Mouse (Mus musculus): ENCODE data around the gene Reln. TPM values are rescaled to one million over a fixed set of nuclear protein-coding genes. Genes with fewer than 3 reads are reported as not detected.

Gene Reln
- polyA plus RNA-seq, 1 experiment from 2014 or later: 23.9 TPM

- Histone ChIP-seq H3K27me3 (ENCODE audit: control insufficient read depth, insufficient read depth, low read depth, low read length) (no peaks in the 10 kb centered on the region), H3K27ac (ENCODE audit: low read length) (no peak overlapping the region), H3K9me3 (replicated peaks; ENCODE audit: control insufficient read depth, low read length) (no peaks in the 10 kb centered on the region), H3K4me3 (ENCODE audit: low read depth, low read length) (no peak overlapping the region), H3K36me3 (ENCODE audit: control insufficient read depth, insufficient read depth) (no peaks in the 10 kb centered on the region), H3K4me2 (ENCODE audit: low read depth, low read length) (no peak overlapping the region), H3K4me1 (ENCODE audit: control insufficient read depth, low read depth, low read length) (no peaks in the 10 kb centered on the region), H3K9ac (ENCODE audit: low read depth, low read length) (no peak overlapping the region)
- WGBS (ENCODE audit: insufficient replicate concordance): 62% methylated on average over 4 of the region's 4 CpGs
- ATAC-seq (ENCODE audit: low read depth): no peak
Measured at GRCm38 (mm10) chr5:21957061-21957460, 387.4 kb downstream of the Reln start.

DNA sequence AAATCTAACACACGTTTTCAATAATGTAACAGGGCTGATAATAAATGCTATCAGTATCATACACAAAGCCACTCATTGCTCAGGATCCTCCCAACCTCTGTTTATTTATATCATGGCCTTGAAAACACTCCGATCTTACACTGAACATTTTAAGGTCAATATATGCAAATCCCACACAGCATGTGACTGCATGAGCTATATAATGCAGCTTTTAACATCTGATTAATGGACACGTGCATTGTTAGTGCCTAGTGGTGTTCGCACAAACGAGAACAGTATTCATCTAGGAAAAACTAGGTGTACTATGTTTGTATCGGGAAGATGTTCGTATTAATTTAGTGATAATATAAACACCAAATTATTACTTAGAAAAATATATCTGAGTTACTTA, 395.0 kb downstream of the Reln start:
- Histone ChIP-seq H3K27ac (ENCODE audit: low read length) (no peak overlapping the region), H3K27me3 (ENCODE audit: control insufficient read depth, insufficient read depth, low read depth, low read length) (no peaks in the 10 kb centered on the region), H3K4me3 (ENCODE audit: low read depth, low read length) (no peak overlapping the region), H3K36me3 (ENCODE audit: control insufficient read depth, insufficient read depth) (no peaks in the 10 kb centered on the region), H3K4me1 (ENCODE audit: control insufficient read depth, low read depth, low read length) (no peaks in the 10 kb centered on the region), H3K9me3 (replicated peaks; ENCODE audit: control insufficient read depth, low read length) (no peaks in the 10 kb centered on the region), H3K9ac (ENCODE audit: low read depth, low read length) (no peak overlapping the region), H3K4me2 (ENCODE audit: low read depth, low read length) (no peak overlapping the region)
- 65% methylated on average over 7 of the region's 7 CpGs for WGBS (ENCODE audit: insufficient replicate concordance)
- no peak for ATAC-seq (ENCODE audit: low read depth)

DNA sequence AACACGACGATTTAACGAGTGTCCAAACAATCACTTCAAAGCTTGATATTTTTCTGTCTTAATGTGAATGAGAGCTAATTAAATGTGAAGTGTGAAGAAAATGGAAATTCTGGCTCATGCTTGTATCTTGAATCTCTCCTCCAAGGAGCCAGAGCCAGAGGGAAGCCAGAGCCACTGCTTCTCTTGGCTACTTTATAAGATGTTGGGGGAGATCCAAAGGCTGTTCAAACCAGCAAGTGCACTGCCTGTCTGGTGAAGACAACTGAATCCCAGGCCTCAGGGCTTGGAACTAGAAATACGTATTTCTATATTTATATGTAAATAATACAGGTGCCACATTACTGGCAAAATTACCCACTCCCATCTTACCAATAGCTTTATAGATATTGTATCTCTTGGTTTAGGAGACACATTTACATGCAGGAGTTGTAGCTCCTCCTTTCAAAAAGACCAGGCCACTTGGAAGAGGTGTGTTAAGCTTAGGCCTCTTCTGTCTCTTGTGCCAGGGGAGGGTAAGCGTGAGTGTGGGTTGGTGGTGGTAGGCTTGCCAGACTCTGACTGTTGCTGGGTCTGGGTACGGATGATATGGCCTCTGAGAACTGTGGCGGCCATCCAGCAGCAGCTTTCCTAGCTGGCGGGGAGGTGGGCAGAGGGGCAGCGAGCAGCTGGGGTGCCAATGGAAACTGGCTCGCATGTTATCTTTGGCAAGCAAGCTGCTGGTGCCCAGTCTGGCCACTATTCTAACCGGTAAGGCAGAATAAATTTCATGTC, 395.6 kb downstream of the Reln start:
- WGBS (ENCODE audit: insufficient replicate concordance): 61% methylated on average over 11 of the region's 11 CpGs
- no peak overlapping the region for H3K27ac ChIP-seq (ENCODE audit: low read length)

DNA sequence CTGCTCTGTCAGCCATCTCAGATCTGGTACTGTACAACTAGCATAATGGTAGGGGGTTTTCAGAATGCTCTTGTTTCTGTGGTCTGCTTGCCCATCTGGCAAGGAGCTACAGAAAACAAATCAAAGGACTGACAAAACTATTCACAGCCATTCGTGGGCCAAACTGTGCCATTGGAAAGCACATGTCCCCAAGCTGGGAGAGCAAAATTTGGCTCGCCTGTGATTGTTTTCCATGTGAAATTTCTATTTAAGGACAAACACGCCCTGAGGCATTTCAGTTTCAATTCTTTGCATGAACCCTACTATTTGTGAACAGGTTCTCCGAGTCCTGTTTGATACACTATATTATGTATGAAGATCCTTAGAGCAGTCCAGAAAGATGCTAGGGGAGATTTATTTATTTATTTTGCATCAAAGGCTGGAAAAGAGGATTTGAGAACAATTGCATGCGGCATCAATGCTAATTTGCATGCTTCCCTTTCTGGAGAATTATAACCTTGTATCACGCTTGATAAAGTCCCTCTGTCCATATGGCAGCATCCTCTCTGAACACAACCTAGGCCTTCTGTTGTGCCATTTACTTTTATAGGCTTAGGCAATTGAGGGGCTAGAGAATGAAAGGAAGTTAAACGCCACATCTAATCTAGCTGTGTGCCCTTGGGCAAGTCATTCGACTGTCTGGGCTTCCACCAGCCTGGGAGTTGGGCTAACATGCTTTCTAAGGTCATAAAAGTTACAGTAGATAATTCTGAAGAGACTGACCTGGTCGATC, 396.7 kb downstream of the Reln start:
- Histone ChIP-seq H3K27me3 (ENCODE audit: control insufficient read depth, insufficient read depth, low read depth, low read length) (no peaks in the 10 kb centered on the region), H3K27ac (ENCODE audit: low read length) (no peak overlapping the region), H3K4me3 (ENCODE audit: low read depth, low read length) (no peak overlapping the region), H3K36me3 (ENCODE audit: control insufficient read depth, insufficient read depth) (no peaks in the 10 kb centered on the region), H3K9ac (ENCODE audit: low read depth, low read length) (no peak overlapping the region), H3K4me2 (ENCODE audit: low read depth, low read length) (no peak overlapping the region), H3K4me1 (ENCODE audit: control insufficient read depth, low read depth, low read length) (no peaks in the 10 kb centered on the region), H3K9me3 (replicated peaks; ENCODE audit: control insufficient read depth, low read length) (no peaks in the 10 kb centered on the region)
- no peak for ATAC-seq (ENCODE audit: low read depth)
- 54% methylated on average over 9 of the region's 9 CpGs for WGBS (ENCODE audit: insufficient replicate concordance)

More for the DNA sequence above, 395.6 kb downstream of the Reln start:
- no peak for ATAC-seq (ENCODE audit: low read depth)
- no peaks in the 10 kb centered on the region for H3K9me3 ChIP-seq (replicated peaks; ENCODE audit: control insufficient read depth, low read length)
- no peaks in the 10 kb centered on the region for H3K4me1 ChIP-seq (ENCODE audit: control insufficient read depth, low read depth, low read length)
- no peak overlapping the region for H3K4me3 ChIP-seq (ENCODE audit: low read depth, low read length)
- no peak overlapping the region for H3K9ac ChIP-seq (ENCODE audit: low read depth, low read length)
- H3K27me3 ChIP-seq (ENCODE audit: control insufficient read depth, insufficient read depth, low read depth, low read length): no peaks in the 10 kb centered on the region
- H3K4me2 ChIP-seq (ENCODE audit: low read depth, low read length): no peak overlapping the region
- no peaks in the 10 kb centered on the region for H3K36me3 ChIP-seq (ENCODE audit: control insufficient read depth, insufficient read depth)

DNA sequence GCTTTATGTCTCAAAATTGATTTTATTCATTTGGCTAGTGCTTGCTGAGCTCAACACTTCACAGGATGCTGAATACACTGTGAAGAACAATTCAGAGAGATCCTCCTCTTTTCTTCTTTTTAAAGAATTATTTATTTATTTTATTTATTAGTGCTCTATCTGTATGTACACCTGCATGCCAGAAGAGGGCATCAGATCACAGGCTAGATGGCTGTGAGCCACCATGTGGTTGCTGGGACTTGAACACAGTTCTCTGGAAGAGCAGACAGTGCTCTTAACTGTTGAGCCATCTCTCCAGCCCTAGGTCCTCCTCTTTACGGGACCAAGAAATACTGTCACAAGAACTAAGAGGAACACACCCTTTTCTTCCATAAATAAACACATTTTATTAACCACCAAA, 399.9 kb downstream of the Reln start:
- ATAC-seq (ENCODE audit: low read depth): no peak
- no peaks in the 10 kb centered on the region for H3K9me3 ChIP-seq (replicated peaks; ENCODE audit: control insufficient read depth, low read length)
- no peak overlapping the region for H3K27ac ChIP-seq (ENCODE audit: low read length)
- H3K36me3 ChIP-seq (ENCODE audit: control insufficient read depth, insufficient read depth): no peaks in the 10 kb centered on the region
- no peaks in the 10 kb centered on the region for H3K27me3 ChIP-seq (ENCODE audit: control insufficient read depth, insufficient read depth, low read depth, low read length)
- WGBS (ENCODE audit: insufficient replicate concordance): 70% methylated on average over 1 of the region's 1 CpGs
- no peak overlapping the region for H3K9ac ChIP-seq (ENCODE audit: low read depth, low read length)
- H3K4me3 ChIP-seq (ENCODE audit: low read depth, low read length): no peak overlapping the region
- no peaks in the 10 kb centered on the region for H3K4me1 ChIP-seq (ENCODE audit: control insufficient read depth, low read depth, low read length)
- H3K4me2 ChIP-seq (ENCODE audit: low read depth, low read length): no peak overlapping the region

GRCm38 (mm10) chr5:21939405-21939804, 405.1 kb downstream of the Reln start:
- Histone ChIP-seq H3K36me3 (ENCODE audit: control insufficient read depth, insufficient read depth) (no peaks in the 10 kb centered on the region), H3K27me3 (ENCODE audit: control insufficient read depth, insufficient read depth, low read depth, low read length) (no peaks in the 10 kb centered on the region), H3K27ac (ENCODE audit: low read length) (no peak overlapping the region), H3K9ac (ENCODE audit: low read depth, low read length) (no peak overlapping the region), H3K4me3 (ENCODE audit: low read depth, low read length) (no peak overlapping the region), H3K4me2 (ENCODE audit: low read depth, low read length) (no peak overlapping the region), H3K9me3 (replicated peaks; ENCODE audit: control insufficient read depth, low read length) (no peaks in the 10 kb centered on the region), H3K4me1 (ENCODE audit: control insufficient read depth, low read depth, low read length) (no peaks in the 10 kb centered on the region)
- 51% methylated on average over 9 of the region's 9 CpGs for WGBS (ENCODE audit: insufficient replicate concordance)
- no peak for ATAC-seq (ENCODE audit: low read depth)

GRCm38 (mm10) chr5:21938138-21938537, 406.4 kb downstream of the Reln start:
- H3K4me1 ChIP-seq (ENCODE audit: control insufficient read depth, low read depth, low read length): no peaks in the 10 kb centered on the region
- no peak overlapping the region for H3K4me3 ChIP-seq (ENCODE audit: low read depth, low read length)
- H3K4me2 ChIP-seq (ENCODE audit: low read depth, low read length): no peak overlapping the region
- no peak overlapping the region for H3K27ac ChIP-seq (ENCODE audit: low read length)
- H3K9me3 ChIP-seq (replicated peaks; ENCODE audit: control insufficient read depth, low read length): no peaks in the 10 kb centered on the region
- 58% methylated on average over 5 of the region's 5 CpGs for WGBS (ENCODE audit: insufficient replicate concordance)
- no peaks in the 10 kb centered on the region for H3K36me3 ChIP-seq (ENCODE audit: control insufficient read depth, insufficient read depth)
- no peaks in the 10 kb centered on the region for H3K27me3 ChIP-seq (ENCODE audit: control insufficient read depth, insufficient read depth, low read depth, low read length)
- no peak for ATAC-seq (ENCODE audit: low read depth)
- no peak overlapping the region for H3K9ac ChIP-seq (ENCODE audit: low read depth, low read length)

DNA sequence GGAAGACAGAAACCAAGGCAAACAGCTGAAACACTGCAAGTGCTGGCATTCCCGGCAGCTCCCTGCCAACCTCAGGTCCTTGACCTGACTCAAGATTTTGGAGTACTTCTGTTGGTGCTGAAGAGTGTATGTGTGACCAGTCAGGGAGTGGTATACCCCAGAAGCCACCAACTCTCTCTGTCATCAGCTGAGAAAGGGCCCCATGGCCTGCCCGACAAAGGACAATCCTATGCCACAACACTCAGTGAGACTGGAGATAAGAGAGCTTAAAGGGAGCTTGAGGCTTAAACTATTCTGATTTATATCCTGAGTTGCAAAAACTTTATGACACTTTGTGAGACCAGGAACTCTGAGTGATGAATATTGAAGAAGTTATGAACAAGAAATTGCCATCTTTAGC, 407.9 kb downstream of the Reln start:
- Histone ChIP-seq H3K27me3 (ENCODE audit: control insufficient read depth, insufficient read depth, low read depth, low read length) (no peaks in the 10 kb centered on the region), H3K9me3 (replicated peaks; ENCODE audit: control insufficient read depth, low read length) (no peaks in the 10 kb centered on the region), H3K4me2 (ENCODE audit: low read depth, low read length) (no peak overlapping the region), H3K4me1 (ENCODE audit: control insufficient read depth, low read depth, low read length) (no peaks in the 10 kb centered on the region), H3K9ac (ENCODE audit: low read depth, low read length) (no peak overlapping the region), H3K27ac (ENCODE audit: low read length) (no peak overlapping the region), H3K4me3 (ENCODE audit: low read depth, low read length) (no peak overlapping the region), H3K36me3 (ENCODE audit: control insufficient read depth, insufficient read depth) (no peaks in the 10 kb centered on the region)
- ATAC-seq (ENCODE audit: low read depth): no peak
- 61% methylated on average over 2 of the region's 2 CpGs for WGBS (ENCODE audit: insufficient replicate concordance)

- 67% methylated on average over 5 of the region's 5 CpGs for WGBS (ENCODE audit: insufficient replicate concordance)
Measured at GRCm38 (mm10) chr5:21936096-21936495, 408.4 kb downstream of the Reln start.

More at GRCm38 (mm10) chr5:21936096-21936495, 408.4 kb downstream of the Reln start:
- H3K27ac ChIP-seq (ENCODE audit: low read length): no peak overlapping the region
- no peaks in the 10 kb centered on the region for H3K4me1 ChIP-seq (ENCODE audit: control insufficient read depth, low read depth, low read length)
- no peak for ATAC-seq (ENCODE audit: low read depth)
- no peaks in the 10 kb centered on the region for H3K9me3 ChIP-seq (replicated peaks; ENCODE audit: control insufficient read depth, low read length)
- no peaks in the 10 kb centered on the region for H3K36me3 ChIP-seq (ENCODE audit: control insufficient read depth, insufficient read depth)
- no peaks in the 10 kb centered on the region for H3K27me3 ChIP-seq (ENCODE audit: control insufficient read depth, insufficient read depth, low read depth, low read length)
- H3K9ac ChIP-seq (ENCODE audit: low read depth, low read length): no peak overlapping the region
- no peak overlapping the region for H3K4me2 ChIP-seq (ENCODE audit: low read depth, low read length)
- no peak overlapping the region for H3K4me3 ChIP-seq (ENCODE audit: low read depth, low read length)

All from liver, embryonic 16.5 days (tissue).